Mouse (Mus musculus): ENCODE results near the gene Uso1.

The Uso1 gene

DNA sequence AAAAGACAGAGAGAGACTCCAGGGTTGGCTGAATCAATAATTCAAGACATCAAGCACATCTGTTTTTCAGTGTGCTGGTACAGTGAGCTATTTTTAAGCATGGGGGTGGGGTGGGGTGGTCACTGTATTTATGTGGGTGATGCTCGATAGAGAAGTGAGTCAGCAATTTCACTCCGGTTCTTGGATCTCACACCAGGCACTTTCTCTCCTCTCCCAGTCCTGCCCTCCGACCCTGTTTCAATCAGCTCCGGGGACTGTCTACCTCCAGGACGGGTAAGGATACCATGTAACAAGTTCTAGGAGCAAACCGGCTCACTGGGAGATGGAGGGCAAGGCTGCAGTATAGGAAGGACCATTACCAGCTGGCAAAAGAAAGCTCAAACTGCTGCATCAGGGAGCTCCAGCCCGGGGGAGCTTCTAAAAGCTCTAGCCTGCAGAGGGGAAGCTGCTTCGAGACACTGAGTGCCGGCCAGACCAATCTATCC is 10.6 kb upstream of the Uso1 start:
- DNase-seq (ENCODE audit: low read depth, low spot score) = peak; percentile 24

DNA sequence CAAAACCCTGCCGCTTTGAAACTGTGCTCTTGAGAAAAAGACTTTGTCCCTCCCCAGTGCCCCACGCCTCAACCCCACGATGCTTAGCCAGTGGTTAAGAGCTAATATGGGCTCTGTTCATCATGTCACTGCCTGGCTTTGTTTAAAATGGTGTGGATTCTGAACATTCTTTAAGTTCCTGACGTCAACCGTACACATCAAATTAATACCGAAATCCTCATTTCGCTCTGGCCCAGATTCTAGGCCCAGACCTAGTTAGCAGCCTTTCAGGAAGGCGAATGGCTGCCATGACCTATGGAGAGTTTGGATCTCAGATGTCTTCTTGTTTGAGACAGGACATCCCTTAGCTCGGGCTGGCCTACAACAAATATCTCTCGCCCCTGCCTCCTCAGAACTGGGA is 10.0 kb upstream of the Uso1 start:
- DNase-seq (ENCODE audit: low read depth, low spot score) = no peak

DNA sequence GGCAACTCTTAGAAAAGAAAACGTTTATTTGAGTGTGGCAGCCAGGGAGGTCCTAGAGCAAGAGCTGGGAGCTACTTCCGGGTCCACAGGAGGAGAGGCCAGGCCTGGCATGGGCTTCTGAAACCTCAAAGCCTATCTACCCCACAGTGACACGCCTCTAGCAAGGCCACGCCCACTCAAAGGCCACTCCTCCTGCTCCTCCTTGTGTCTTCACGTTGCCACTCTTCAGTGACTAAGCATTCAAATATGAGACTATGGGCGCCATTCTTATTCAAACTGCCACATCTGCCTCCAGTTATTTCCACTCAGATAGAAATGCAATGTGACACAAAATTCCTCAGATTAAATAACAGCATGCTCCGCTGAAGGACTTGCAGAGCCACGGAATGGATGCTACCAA is 9.2 kb upstream of the Uso1 start:
- peak; percentile 97 for DNase-seq (ENCODE audit: low read depth, low spot score)

DNA sequence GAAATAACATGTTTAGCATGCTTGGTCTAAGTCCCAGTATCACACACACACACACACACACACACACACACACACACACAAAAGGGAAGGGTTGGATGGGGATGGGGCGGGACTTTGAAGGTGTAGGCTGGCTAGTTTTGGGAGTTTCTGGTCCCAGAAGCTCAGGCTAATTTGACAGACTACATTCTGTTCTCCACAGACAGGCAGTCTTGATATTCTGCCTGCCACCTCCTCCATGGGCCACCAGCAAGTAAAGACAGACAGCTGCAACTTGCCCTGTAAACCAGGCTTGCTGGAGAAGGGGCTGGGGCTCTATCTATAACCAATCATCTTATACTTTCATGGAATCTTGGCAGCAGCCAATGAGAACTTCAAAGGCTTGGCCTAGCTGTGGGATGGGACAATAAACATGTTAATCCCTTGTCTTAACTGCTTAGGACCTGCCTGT is 8.4 kb upstream of the Uso1 start:
- DNase-seq (ENCODE audit: low read depth, low spot score) = peak; percentile 85

DNA sequence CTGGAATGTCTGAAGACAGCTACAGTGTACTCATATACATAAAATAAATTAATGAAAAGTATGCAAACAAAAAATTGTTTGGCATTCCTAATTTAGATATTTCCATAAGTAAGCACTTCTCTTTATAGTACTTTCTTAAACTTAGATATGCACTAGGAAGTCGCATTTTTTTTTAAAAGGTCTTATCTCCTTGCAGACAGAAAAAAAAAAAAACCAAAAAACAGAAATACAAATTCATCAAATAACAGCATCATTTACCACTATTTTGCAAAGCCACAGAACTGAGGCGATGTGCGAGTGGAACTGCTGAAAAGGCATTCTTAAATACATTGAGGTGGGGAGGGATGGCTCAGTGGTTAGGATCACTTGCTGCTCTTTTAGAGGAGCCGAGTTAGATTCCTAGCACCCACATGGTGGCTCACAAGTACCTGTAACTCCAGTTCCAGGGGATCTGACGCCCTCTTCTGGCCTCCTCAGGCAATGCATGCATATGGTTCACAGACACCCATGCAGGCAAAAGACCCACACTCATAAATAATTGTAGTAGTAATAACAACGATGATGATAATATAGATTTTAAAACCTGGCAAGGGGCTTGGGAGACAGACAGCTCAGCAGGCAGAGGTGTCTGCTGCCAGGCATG is 7.6 kb upstream of the Uso1 start:
- peak; percentile 47 for DNase-seq (ENCODE audit: low read depth, low spot score)

DNA sequence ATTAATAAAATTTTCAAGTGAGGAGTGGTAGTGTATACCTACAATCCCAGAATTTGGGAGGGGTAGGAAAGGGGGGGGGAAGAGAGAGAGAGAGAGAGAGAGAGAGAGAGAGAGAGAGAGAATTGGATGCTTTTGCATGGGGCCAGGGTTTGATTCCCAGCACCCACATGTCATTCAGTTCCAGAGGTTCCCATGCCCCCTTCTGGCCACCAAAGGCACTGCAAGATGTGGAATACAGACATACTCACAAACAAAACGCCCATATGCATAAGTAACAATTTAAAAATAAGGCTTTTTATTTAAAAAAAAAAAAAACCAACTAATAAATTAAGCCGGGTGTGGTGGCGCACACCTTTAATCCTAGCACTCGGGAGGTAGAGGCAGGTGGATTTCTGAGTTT is 5.6 kb upstream of the Uso1 start:
- DNase-seq (ENCODE audit: low read depth, low spot score) = peak; percentile 52

DNA sequence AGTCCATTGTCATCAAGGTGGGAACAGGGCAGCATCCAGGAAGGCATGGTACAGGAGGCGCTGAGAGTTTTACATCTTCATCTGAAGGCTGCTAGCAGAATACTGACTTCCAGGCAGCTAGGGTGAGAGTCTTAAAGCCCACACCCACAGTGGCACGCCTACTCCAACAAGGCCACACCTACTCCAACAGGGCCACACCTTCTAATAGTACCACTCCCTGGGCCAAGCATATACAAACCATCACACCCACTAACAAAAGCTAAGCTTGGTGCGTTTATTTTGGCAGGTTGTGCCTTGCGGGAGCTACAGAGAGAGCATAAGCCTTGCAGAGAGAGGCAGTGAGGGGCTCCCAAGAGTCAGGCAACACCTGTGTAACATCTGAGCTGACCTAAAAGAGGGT is 4.7 kb upstream of the Uso1 start:
- peak; percentile 42 for DNase-seq (ENCODE audit: low read depth, low spot score)

DNA sequence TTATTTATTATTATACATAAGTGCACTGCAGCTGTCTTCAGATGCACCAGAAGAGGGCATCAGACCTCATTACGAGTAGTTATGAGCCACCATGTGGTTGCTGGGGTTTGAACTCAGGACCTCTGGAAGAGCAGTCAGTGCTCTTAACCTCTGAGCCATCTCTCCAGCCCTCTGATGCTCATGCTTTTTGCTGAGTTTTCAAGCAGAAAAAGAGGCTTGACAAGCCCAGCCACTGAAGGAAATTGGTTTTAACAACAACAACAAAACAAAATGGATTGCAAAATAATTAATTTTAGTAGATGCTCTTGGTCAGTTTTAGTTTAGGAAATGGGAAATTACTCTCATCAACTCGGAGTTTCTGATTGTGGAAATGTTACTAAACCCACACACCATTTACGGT is 2.8 kb upstream of the Uso1 start:
- DNase-seq (ENCODE audit: low read depth, low spot score) = no peak

DNA sequence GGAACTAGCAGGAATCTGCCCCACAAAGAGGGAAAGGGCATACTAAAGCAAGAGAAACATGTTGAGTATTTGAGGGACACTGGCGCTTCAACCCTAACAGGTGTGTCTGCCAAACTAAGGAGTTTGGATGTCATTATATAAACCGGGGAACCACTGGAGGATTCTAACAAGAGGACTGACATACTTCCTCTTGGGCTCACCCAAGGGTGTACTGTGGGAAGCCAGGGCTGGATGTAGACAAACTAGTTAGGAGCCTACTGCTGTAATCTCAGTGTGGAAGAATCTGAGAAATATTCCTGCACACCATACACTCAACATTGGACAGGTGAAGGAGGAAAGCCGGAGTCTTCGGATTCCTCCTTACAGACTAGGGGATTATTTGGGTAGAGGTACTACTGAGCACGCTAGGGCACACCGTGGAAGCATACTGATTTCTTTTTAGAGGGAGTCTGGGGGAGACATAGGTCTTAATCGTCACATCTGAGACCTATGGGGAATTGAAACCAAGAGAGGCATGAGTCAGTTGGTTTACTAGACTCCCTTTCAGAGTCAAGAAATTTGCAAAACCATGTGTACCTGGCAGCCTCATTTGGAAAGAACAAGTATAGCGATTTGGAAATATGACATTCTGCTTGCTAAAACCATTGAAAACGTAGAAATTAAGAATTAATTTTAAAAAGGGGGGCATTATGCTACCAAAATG is 1.1 kb upstream of the Uso1 start:
- DNase-seq (ENCODE audit: low read depth, low spot score) = no peak

DNA sequence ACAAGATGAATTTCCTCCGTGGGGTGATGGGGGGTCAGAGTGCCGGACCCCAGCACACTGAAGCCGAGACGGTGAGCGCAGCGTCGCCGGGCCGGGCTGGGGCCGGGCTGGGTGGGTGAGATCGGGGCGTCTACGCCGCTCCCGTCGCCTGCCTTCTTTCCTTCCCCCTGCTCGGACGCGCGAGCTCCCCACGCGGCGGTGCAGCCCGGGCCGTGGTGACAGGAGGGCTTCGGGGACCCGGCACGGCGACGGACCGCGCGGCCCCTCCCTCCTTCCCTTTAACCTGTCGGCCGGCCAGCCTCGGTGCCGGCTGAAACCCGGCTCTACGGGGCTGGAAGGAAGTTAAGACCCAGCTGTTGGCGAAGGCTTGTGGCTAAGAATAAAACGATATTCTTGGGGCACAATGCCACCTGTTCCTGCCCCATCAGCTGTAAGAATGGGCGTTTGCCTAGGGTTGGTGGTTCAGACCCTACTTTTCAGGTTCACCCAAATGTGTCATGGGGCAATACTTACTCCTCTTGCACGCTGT is 419 bp downstream of the Uso1 start:
- DNase-seq (ENCODE audit: low read depth, low spot score) = peak; percentile 63

DNA sequence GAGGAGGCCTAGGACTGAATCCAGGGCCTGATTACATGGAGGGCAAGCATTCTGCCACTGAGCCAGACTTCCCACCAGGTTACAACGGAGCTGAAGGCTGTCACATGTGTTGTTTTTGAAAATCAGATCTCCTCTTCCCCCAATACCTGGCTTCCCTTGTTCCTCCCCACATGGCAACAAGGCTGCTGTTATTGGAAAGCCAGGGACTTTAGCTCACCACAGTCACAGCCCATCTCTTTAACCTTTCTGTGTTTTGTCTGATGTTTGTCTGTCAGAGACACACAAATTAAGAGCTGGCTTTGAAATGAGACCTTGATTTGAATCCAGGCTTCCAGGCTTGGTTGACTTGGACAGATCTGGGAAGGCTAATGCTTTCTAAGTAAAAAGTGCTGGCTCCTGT is 1.5 kb downstream of the Uso1 start:
- no peak for DNase-seq (ENCODE audit: low read depth, low spot score)

DNA sequence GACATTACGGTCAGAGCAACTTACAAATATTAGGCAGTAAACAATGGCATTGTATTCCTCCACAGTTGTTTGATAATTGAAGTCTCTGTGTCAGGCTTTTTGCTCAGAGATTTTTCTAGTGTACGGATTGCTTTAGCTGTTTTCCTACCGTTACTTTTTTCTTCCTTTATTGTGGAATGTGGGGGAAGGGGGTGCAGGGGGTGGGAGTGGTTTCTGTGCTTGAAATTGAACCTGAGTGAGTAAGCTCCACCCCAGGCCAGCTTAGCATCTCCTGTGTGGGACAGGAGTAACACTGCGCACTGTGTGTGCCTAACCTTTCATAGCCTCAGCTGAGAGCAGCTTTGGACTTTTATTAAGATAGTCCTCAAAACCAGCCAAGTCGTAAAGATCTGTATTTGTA is 4.0 kb downstream of the Uso1 start:
- DNase-seq (ENCODE audit: low read depth, low spot score) = peak; percentile 38

DNA sequence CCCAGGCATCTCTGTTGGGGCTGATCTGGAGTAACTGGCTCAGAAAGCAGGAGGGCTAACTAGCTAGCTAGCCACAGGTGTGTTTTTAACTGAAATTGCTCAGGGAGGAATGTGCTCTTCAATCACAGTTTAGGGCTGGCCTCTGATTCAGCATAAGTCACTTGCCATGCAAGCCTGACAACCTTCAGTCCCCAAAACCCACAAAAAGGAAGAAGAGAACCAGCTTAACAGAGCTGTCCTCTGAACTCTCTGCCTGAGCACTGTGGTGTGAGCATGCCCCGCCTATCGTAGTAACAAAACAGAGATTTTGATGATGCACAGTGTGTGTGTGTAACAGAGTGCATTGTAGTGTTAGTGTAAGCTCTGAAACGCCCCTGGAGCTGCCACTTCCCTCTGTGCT is 4.7 kb downstream of the Uso1 start:
- no peak for DNase-seq (ENCODE audit: low read depth, low spot score)

DNA sequence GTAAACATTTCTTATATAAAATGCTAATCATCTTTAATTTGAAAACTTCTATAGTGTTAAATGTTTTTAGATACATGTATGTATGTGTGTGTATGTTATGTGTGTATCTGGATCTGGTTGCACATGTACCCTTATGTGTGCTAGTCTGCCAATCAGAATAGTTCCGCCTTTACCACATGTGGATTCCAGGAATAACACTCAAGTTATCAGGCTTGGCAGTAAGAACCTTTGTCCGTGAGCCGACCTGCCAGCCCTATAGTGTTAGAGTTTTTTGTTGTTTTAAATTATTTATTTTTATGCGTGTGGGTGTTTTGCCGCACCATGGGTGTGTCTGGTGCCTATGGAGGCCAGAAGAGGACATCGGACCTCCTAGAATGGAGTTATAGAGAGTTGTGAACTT is 5.9 kb downstream of the Uso1 start:
- DNase-seq (ENCODE audit: low read depth, low spot score) = no peak

DNA sequence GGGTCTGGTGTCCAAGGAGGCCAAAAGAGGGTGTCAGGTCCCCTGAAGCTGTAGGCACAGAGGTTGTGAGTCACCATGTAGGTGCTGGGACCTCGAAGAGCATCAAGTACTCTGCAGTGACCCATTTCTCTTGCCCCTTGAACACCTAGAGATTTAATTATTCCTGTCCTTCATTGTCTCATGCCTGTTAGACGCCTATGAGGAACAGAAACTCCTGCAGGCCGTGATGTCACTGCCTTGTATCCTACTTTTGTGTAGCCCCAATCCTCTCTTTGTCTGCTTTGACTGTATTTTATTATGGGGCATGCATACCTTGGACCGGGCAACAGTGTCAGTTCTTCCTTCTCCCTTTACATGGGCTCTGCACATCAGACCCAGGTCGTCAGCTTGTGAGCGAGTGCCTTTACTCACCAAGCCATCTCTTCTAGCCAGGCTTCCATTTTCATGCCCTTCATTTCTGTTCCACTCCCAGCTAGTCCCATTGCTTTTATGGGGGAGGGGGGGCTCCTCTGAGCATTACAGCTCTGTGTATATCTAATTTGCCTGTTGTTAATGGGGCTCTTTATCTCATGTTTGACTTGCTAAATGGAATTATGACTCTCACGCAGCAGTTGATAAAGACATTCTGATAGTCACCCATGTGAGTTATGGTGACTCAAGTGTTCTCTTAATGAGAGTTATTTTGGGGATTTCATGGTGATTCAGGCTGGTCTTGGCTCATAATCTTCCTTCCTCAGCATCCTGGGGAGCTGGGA is 7.4 kb downstream of the Uso1 start:
- no peak for DNase-seq (ENCODE audit: low read depth, low spot score)

DNA sequence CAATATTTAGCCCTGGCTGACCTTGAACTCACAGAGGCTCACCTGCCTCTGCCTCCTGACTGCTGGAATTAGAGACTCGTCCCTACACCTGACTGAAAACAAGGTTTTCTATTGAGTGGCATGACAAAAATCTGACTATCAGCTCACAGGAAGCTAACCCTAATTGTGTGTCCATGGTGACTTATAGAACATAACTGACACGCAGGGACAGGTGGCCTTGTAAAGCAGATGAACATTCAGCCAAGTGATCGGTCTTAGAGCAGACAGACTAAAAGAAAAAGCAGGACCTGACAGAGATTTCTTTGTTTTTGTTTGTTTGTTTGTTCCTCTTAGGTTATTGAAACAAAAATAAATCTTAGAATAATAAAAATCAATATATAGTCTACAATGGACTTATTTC is 10.5 kb downstream of the Uso1 start:
- DNase-seq (ENCODE audit: low read depth, low spot score) = no peak

DNA sequence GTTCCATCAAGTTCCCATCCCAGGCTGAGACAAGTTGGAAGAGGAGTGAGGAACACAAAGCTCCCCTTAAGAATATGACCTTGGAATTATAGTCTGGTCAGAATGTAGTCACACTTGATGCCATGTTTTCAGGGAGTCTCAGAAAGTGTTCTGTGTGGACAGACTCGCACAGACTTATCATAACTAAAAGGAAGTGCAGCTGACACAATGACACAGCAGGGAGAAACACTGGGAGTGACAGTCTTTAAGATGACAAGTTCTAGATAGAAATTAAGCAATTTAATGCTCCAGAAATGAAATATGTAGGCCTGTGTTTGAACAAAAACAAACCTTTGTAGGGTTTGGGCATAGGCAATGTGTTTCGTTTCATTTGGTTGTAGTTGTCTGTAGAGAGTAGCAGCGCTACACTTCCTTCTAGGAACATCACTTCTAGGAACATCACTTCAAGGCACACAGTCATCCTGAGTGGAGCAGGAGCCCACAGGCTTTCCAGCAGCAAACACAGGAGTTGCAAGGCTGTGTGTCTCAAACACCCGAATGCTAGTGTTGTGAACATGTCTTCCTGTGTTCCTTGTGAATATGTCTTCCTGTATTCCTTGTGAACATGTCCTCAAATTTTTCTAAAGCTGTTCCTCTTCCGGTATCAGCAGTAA is 11.7 kb downstream of the Uso1 start:
- no peak for DNase-seq (ENCODE audit: low read depth, low spot score)

DNA sequence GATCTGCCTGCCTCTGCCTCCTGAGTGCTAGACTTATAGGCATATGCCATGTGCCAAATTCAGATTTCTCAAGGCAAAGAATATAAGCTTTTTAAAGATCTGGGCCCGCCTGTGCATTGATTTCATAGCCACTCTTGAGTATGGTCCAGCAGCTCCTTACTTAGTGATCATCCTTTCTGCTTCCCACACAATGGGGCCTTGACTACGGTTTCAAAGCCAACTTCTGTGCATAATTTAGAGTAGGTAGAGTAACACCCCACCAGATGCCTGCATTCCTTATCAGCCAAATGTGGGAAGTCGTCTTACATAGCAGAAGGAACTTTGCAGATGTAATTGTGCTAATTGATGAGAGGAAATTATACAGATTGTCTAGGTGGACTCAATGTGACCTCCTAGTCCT is 17.1 kb downstream of the Uso1 start:
- DNase-seq (ENCODE audit: low read depth, low spot score) = no peak

DNA sequence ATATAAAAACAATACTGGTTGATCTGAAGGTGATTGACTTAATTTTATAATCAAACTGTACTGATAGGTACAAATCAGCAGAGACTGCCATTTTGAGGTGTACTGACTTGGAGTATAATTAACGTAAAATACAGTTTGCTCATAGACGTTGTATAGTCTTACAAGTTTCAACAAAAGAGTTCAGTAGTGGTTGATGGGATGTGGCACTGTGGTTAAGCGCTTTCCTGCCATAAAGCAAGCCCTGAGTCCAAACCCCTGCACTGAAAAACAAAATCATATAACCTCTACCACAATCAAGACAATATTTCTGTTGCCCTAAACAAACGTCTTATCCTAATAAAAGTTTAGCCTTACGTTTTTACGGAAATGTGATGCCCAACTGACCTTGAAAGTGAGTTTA is 28.2 kb downstream of the Uso1 start:
- no peak for DNase-seq (ENCODE audit: low read depth, low spot score)

DNA sequence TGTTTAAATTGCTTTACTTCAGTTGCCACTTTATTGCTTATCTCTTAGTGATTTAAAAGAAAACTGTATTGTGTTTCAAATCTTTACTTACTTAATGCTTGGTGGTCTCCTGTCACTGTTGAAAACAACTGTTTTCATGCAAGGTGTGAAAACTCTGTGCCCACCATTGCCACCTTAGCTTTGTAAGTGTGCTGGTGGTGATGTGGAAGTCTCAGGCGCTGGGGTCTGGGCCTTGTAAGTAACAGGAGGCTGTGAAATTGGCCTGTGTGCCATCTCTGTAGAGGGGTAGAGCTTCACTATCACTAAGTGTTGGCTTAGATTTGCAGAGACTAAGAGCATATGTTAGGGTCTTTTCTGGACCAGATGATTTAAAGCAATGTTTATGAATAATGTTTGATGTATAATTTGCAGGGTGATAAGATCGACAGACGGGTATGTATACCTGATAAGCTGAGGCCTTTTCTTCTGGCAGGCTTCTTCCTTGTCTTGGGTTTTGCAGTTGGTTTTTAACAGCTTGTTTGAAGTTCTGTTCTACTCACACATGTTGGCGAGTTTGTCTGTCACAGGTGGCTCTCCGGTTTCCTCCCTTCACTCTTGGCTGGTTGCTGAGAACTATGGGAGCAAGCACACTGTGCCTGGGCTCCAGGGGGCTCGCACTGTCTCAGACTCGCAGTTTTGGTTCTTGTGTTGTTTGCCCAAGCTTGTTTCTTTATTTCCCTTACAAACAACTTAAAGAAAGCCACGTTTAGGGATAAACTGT is 45.5 kb downstream of the Uso1 start:
- DNase-seq (ENCODE audit: low read depth, low spot score) = no peak

DNA sequence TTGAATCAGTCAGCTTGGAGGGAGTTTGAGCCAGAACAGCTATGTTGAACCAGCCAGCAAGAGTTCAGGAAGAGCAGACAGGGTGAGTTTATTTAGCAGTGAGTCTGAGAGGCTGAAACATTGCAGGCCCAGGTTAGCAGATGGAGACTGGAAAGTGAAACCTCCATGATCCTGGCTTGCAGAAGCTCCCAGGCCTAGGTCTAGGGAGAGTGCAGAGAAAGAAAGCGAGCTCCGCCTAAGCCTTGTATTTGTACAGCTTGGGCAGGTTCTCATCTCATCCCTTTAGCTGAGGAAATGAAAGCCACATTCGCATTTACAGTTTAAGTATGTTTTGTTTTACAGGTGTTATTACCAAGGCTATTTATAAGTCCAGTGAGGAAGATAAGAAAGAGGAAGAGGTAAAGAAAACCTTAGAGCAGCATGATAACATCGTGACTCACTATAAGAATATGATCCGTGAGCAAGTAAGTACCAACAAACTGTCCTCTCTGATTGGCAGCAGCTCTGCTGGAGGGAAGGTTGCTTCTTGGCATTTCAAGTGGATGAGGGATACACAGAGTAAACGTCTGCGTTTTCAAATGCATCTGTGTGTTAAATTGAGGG is 51.2 kb downstream of the Uso1 start:
- DNase-seq (ENCODE audit: low read depth, low spot score) = no peak

Data from ZHBTc4 (cell line).